Mouse (Mus musculus) embryonic facial prominence, embryonic 14.5 days (tissue): Measurements from ENCODE around the gene Wfikkn2. TPM values are rescaled to one million over a fixed set of nuclear protein-coding genes. Genes with fewer than 3 reads are reported as not detected.

Source experiments
- ATAC-seq: fragments of 200-750 bp; cut with Nextera tagmentation; 2 replicates; pipeline ENCODE4 v1.8.0; 2017; ENCODE audit warnings: low read depth, moderate number of reproducible peaks, moderate TSS enrichment
- DNase-seq: peaks from one replicate; pipeline ENCODE4 v3.0.0-alpha.2; 2015; ENCODE audit warnings: low spot score
- H3K27ac ChIP-seq: fragments of 300-500 bp; sonication (generic); replicated peaks from 2 replicates; pipeline ENCODE4 v1.5.1; 2014; ENCODE audit warnings: low read depth, mild to moderate bottlenecking, low read length, moderate library complexity
- H3K27me3 ChIP-seq: fragments of 300-500 bp; sonication (generic); replicated peaks from 2 replicates; pipeline ENCODE4 v1.6.1; 2014; ENCODE audit warnings: low read length; ENCODE audit not compliant: control insufficient read depth, insufficient read depth
- H3K36me3 ChIP-seq: fragments of 300-500 bp; sonication (generic); 2 replicates; pipeline ENCODE4 v1.6.1; 2014; ENCODE audit warnings: low read length, mixed read lengths; ENCODE audit not compliant: control insufficient read depth, insufficient read depth
- H3K4me1 ChIP-seq: fragments of 300-500 bp; sonication (generic); 2 replicates; pipeline ENCODE4 v1.6.1; 2014; ENCODE audit warnings: antibody characterized with exemption, low read length; ENCODE audit not compliant: control insufficient read depth, insufficient read depth
- H3K4me2 ChIP-seq: fragments of 300-500 bp; sonication (generic); 2 replicates; pipeline ENCODE4 v1.6.1; 2014; ENCODE audit warnings: low read depth, mild to moderate bottlenecking, low read length, moderate library complexity, mixed read lengths
- H3K4me3 ChIP-seq: fragments of 300-500 bp; sonication (generic); 2 replicates; pipeline ENCODE4 v1.5.1; 2014; ENCODE audit warnings: low read depth, mild to moderate bottlenecking, low read length
- H3K9ac ChIP-seq: fragments of 300-500 bp; sonication (generic); 2 replicates; pipeline ENCODE4 v1.6.1; 2014; ENCODE audit warnings: low read depth, mild to moderate bottlenecking, low read length, moderate library complexity, mixed read lengths
- H3K9me3 ChIP-seq: fragments of 300-500 bp; sonication (generic); 2 replicates; pipeline ENCODE4 v1.6.1; 2016; ENCODE audit warnings: low read length; ENCODE audit not compliant: control insufficient read depth
- WGBS: fragments of 180-500 bp; shearing (Covaris S2); extraction: QIAGEN DNeasy Blood & Tissue Kit; methylation state at CpG from one replicate; pipeline ENCODE4 v1.1.7; 2014; 5-methylcytosine and 5-hydroxymethylcytosine counted together
- polyA plus RNA-seq: library from polyadenylated mRNA; unstranded; fragments of >200 nt; fragmentation: Nextera tagmentation; extraction: Ambion mirVana; gene quantifications from 2 replicates; pipeline ENCODE4 v1.2.1, GENCODE M21; 2014

The Wfikkn2 gene
- polyA plus RNA-seq, 1 experiment from 2014 or later, result 5.9 TPM

GRCm38 (mm10) chr11:94210191-94211086, 35.4 kb downstream of the Wfikkn2 start:
- Histone ChIP-seq H3K27ac (peak overlapping the region; percentile 99), H3K9me3 (no peaks in the 10 kb centered on the region), H3K36me3 (peaks cover 14% of the 10 kb centered on the region), H3K27me3 (no peaks in the 10 kb centered on the region), H3K9ac (peak overlapping the region; percentile 69), H3K4me1 (peaks cover 16% of the 10 kb centered on the region; the same call in 1 of the 2 replicates), H3K4me3 (peak overlapping the region; percentile 65), H3K4me2 (peak overlapping the region; percentile 96)
- peak; percentile 83 for ATAC-seq
- WGBS, result 2% methylated on average over 39 of the region's 56 CpGs
- DNase-seq, result peak; percentile 99

GRCm38 (mm10) chr11:94209695-94210131, 36.1 kb downstream of the Wfikkn2 start:
- no peak for ATAC-seq
- WGBS, result 1% methylated on average over 14 of the region's 14 CpGs
- H3K9ac ChIP-seq, result peak overlapping the region; percentile 61

GRCm38 (mm10) chr11:94208811-94209675, 36.8 kb downstream of the Wfikkn2 start:
- H3K9ac ChIP-seq, result no peak overlapping the region
- DNase-seq (no peak), ATAC-seq (no peak)
- peaks cover 7% of the 10 kb centered on the region for H3K36me3 ChIP-seq
- H3K27ac ChIP-seq, result peak overlapping the region; percentile 39; the same call in 1 of the 2 replicates
- no peaks in the 10 kb centered on the region for H3K27me3 ChIP-seq
- H3K4me1 ChIP-seq, result peaks cover 13% of the 10 kb centered on the region; the same call in 1 of the 2 replicates
- peak overlapping the region; percentile 96 for H3K4me2 ChIP-seq
- peak overlapping the region; percentile 65; the same call in 1 of the 2 replicates for H3K4me3 ChIP-seq
- WGBS, result 48% methylated on average over 8 of the region's 8 CpGs
- H3K9me3 ChIP-seq, result no peaks in the 10 kb centered on the region

More at GRCm38 (mm10) chr11:94209695-94210131, 36.1 kb downstream of the Wfikkn2 start:
- DNase-seq, result no peak
- H3K4me2 ChIP-seq, result peak overlapping the region; percentile 96
- peaks cover 14% of the 10 kb centered on the region for H3K36me3 ChIP-seq
- H3K27ac ChIP-seq, result peak overlapping the region; percentile 88
- peaks cover 16% of the 10 kb centered on the region; the same call in 1 of the 2 replicates for H3K4me1 ChIP-seq
- H3K9me3 ChIP-seq, result no peaks in the 10 kb centered on the region
- H3K4me3 ChIP-seq, result peak overlapping the region; percentile 65
- H3K27me3 ChIP-seq, result no peaks in the 10 kb centered on the region

GRCm38 (mm10) chr11:94206398-94207114, 39.2 kb downstream of the Wfikkn2 start:
- no peak overlapping the region for H3K4me2 ChIP-seq
- DNase-seq, result no peak
- H3K27ac ChIP-seq, result no peak overlapping the region
- H3K9me3 ChIP-seq, result no peaks in the 10 kb centered on the region
- 69% methylated on average over 10 of the region's 10 CpGs for WGBS
- no peak overlapping the region for H3K9ac ChIP-seq
- H3K27me3 ChIP-seq, result no peaks in the 10 kb centered on the region
- H3K4me1 ChIP-seq, result no peaks in the 10 kb centered on the region
- H3K4me3 ChIP-seq, result no peak overlapping the region
- H3K36me3 ChIP-seq, result no peaks in the 10 kb centered on the region
- no peak for ATAC-seq

- 69% methylated on average over 3 of the region's 3 CpGs for WGBS
- Histone ChIP-seq H3K9ac (no peak overlapping the region), H3K4me2 (no peak overlapping the region), H3K27ac (no peak overlapping the region), H3K4me1 (no peaks in the 10 kb centered on the region), H3K9me3 (no peaks in the 10 kb centered on the region), H3K36me3 (no peaks in the 10 kb centered on the region), H3K27me3 (no peaks in the 10 kb centered on the region), H3K4me3 (no peak overlapping the region)
- ATAC-seq (no peak), DNase-seq (no peak)
Measured at GRCm38 (mm10) chr11:94203066-94203465, 42.7 kb downstream of the Wfikkn2 start.

- ATAC-seq (no peak), DNase-seq (no peak)
- WGBS, result 84% methylated on average over 5 of the region's 5 CpGs
- Histone ChIP-seq H3K9ac (no peak overlapping the region), H3K4me3 (no peak overlapping the region), H3K4me2 (no peak overlapping the region), H3K9me3 (no peaks in the 10 kb centered on the region), H3K27me3 (no peaks in the 10 kb centered on the region), H3K4me1 (no peaks in the 10 kb centered on the region), H3K27ac (no peak overlapping the region), H3K36me3 (no peaks in the 10 kb centered on the region)
Measured at GRCm38 (mm10) chr11:94202106-94202505, 43.7 kb downstream of the Wfikkn2 start.

- H3K4me3 ChIP-seq, result no peak overlapping the region
- no peaks in the 10 kb centered on the region for H3K27me3 ChIP-seq
- WGBS, result 79% methylated on average over 4 of the region's 4 CpGs
- no peak overlapping the region for H3K27ac ChIP-seq
- no peaks in the 10 kb centered on the region for H3K9me3 ChIP-seq
- no peak overlapping the region for H3K9ac ChIP-seq
- ATAC-seq (no peak), DNase-seq (no peak)
- H3K4me2 ChIP-seq, result no peak overlapping the region
- H3K4me1 ChIP-seq, result no peaks in the 10 kb centered on the region
- H3K36me3 ChIP-seq, result no peaks in the 10 kb centered on the region
Measured at GRCm38 (mm10) chr11:94200422-94200821, 45.4 kb downstream of the Wfikkn2 start.

- Histone ChIP-seq H3K4me3 (no peak overlapping the region), H3K27ac (no peak overlapping the region), H3K4me1 (no peaks in the 10 kb centered on the region), H3K9ac (no peak overlapping the region), H3K27me3 (no peaks in the 10 kb centered on the region), H3K9me3 (no peaks in the 10 kb centered on the region), H3K4me2 (no peak overlapping the region), H3K36me3 (no peaks in the 10 kb centered on the region)
- ATAC-seq (no peak), DNase-seq (no peak)
- WGBS, result 71% methylated on average over 2 of the region's 2 CpGs
Measured at GRCm38 (mm10) chr11:94199771-94200170, 46.0 kb downstream of the Wfikkn2 start.
